9 mouse cellular contexts compared by ENCODE assay signal in the genomic region with DNA sequence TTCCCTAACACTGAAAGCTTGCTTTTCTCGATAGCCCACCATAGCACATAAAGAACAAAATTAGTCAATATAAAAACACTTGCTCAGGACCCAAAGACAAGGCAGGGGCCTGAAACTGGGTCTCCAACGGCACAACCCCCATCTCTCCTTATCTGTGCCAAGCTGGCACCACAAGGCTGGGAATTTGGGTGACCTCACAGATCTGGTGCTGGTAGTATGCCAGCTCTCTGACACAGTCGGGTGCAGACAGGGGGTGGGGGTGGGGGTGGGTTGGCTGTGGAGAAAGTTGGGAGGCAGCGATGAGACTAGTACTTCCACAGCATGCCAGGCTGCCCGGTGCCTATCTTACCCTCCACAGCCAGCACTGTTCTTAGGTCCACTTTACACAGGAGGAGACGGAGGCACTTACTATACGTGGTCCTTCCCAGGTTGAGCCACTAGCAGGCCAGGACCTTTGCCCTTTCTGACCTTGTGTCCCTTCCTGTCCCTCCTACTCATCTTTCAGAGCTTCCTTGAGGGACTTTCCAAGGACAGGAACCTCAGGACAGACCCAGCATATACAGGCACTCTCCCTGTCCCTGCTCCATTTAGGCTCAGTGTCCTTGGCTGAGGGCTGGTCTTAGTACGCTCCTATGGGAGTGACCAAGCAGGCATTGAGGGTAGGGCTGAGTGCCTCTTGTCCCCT. TPM values are rescaled to one million over a fixed set of nuclear protein-coding genes. Genes with fewer than 3 reads are reported as not detected.
A peak's percentile ranks its signal among the peaks of the same experiment; 100 is the strongest.
DNase-seq lines count a peak whose midpoint lies in the region; ATAC-seq and TF ChIP-seq lines count a peak whose summit lies in the region.
"Had no signal": no experiment of that assay in that cellular context is flagged by ENCODE, and none has a peak within 500 bp of the region (broad histone marks: within the 10 kb centered on the region; RNA-seq: fewer than 3 reads in every experiment).

No protein-coding gene starts in this region.

- TF ChIP-seq CTCF in gastrocnemius, adult 2 months (IDR thresholded peaks at IDR 0.05), result no peak

- 82% methylated on average over 8 of the region's 8 CpGs for WGBS in liver, embryonic 11.5 days

- peak overlapping the region; percentile 43; the same call in 1 of the 2 replicates for H3K27ac ChIP-seq in gastrocnemius, adult 2 months
- peak overlapping the region; percentile 89; the same call in 1 of the 2 replicates for H3K27ac ChIP-seq in liver, embryonic 11.5 days (ENCODE audit: low read depth, low read length)

- DNase-seq in gastrocnemius, adult 2 months, result no peak
- DNase-seq in gastrocnemius, adult 8-10 months (ENCODE audit: low spot score in 2 of 2), result no peak
- peak; percentile 7 for DNase-seq in thymus, postnatal 4 days
- no peak for DNase-seq in thymus, postnatal 10 days (ENCODE audit: low spot score in 2 of 2)
- no peak for DNase-seq in liver, embryonic 11.5 days (ENCODE audit: low spot score)
- no peak for DNase-seq in embryo, embryonic 9.5 days (ENCODE audit: extremely low spot score)
- DNase-seq in embryo, embryonic 10 days (ENCODE audit: low spot score), result no peak

- H3K4me2 ChIP-seq in liver, embryonic 11.5 days, result peak overlapping the region; percentile 88

- peaks cover 7% of the 10 kb centered on the region; the same call in 1 of the 2 replicates for H3K36me3 ChIP-seq in liver, embryonic 11.5 days (ENCODE audit: control insufficient read depth, insufficient read depth, low read length)

- H3K4me3 ChIP-seq in gastrocnemius, adult 2 months, result no peak overlapping the region
- H3K4me3 ChIP-seq in liver, embryonic 11.5 days (ENCODE audit: low read depth, low read length), result peak overlapping the region; percentile 82

- H3K9me3 ChIP-seq in liver, embryonic 11.5 days (ENCODE audit: control insufficient read depth, low read length), result no peaks in the 10 kb centered on the region

- peak overlapping the region; percentile 31 for H3K9ac ChIP-seq in liver, embryonic 11.5 days (ENCODE audit: low read depth, low read length)

- ATAC-seq in liver, embryonic 11.5 days (replicated peaks; ENCODE audit: low FRiP score), result no peak
- ATAC-seq in megakaryocyte progenitor cell, adult 5-6 weeks (replicated peaks; ENCODE audit: poor library complexity), result no peak

- no peaks in the 10 kb centered on the region for H3K27me3 ChIP-seq in liver, embryonic 11.5 days (replicated peaks; ENCODE audit: control insufficient read depth, insufficient read depth, low read length)
- H3K27me3 ChIP-seq: CH12.LX had no signal

- H3K4me1 ChIP-seq in liver, embryonic 11.5 days (replicated peaks; ENCODE audit: control insufficient read depth, insufficient read depth, low read length), result peaks cover 58% of the 10 kb centered on the region

- intact Hi-C loops in gastrocnemius, adult 2 months (cut with DNase I), result loop anchor here (5.0 kb wide), 1 partner anchor 641 kb away; the partner anchor contains the start of gene Yif1b

RNA-seq across cellular contexts. Expression of gene Samd4b, which starts 2.1 kb away (rescaled TPM):
- total RNA-seq in gastrocnemius, adult 2 months (2021), result 10 to 100 TPM; 13.0 to 13.1 TPM
- 10 to 100 TPM in 2 of 4 experiments, 1 to 10 TPM in 2; 8.9 to 11.9 (median 10.1) TPM for total RNA-seq in gastrocnemius, adult 8-10 months (2022)
- polyA plus RNA-seq in liver, embryonic 11.5 days (2014; fragmentation: Nextera tagmentation; extraction: Ambion mirVana), result 17.4 and 18.6 TPM in 2 replicates
- 20.7 TPM in 2 replicates for total RNA-seq in megakaryocyte progenitor cell, adult 5-6 weeks (2015)
- total RNA-seq in megakaryocyte progenitor cell, adult 5-6 weeks (2017), result 2.7 and 4.3 TPM in 2 replicates

RNA-seq across cellular contexts. Expression of gene Pak4, which starts 2.1 kb away (rescaled TPM):
- 1 to 10 TPM; 2.4 to 3.2 TPM for total RNA-seq in gastrocnemius, adult 2 months (2021)
- 1 to 10 TPM; 1.8 to 3.7 (median 2.9) TPM for total RNA-seq in gastrocnemius, adult 8-10 months (2022)
- 34.0 and 35.3 TPM in 2 replicates for polyA plus RNA-seq in liver, embryonic 11.5 days (2014; fragmentation: Nextera tagmentation; extraction: Ambion mirVana)
- total RNA-seq in megakaryocyte progenitor cell, adult 5-6 weeks (2015), result 5.6 and 6.4 TPM in 2 replicates
- total RNA-seq in megakaryocyte progenitor cell, adult 5-6 weeks (2017), result 3.3 and 3.9 TPM in 2 replicates

RNA-seq across cellular contexts. Expression of gene Acp7, which starts 35.2 kb away (rescaled TPM):
- not detected for total RNA-seq in gastrocnemius, adult 2 months (2021)
- not detected for total RNA-seq in gastrocnemius, adult 8-10 months (2022)
- not detected in 2 replicates for polyA plus RNA-seq in liver, embryonic 11.5 days (2014; fragmentation: Nextera tagmentation; extraction: Ambion mirVana)
- not detected in 2 replicates for total RNA-seq in megakaryocyte progenitor cell, adult 5-6 weeks (2015)
- not detected in 2 replicates for total RNA-seq in megakaryocyte progenitor cell, adult 5-6 weeks (2017)
- total RNA-seq: CH12.LX had no signal

RNA-seq across cellular contexts. Expression of gene Nccrp1, which starts 48.8 kb away (rescaled TPM):
- total RNA-seq in gastrocnemius, adult 2 months (2021), result not detected
- total RNA-seq in gastrocnemius, adult 8-10 months (2022), result not detected
- not detected in 2 replicates for polyA plus RNA-seq in liver, embryonic 11.5 days (2014; fragmentation: Nextera tagmentation; extraction: Ambion mirVana)
- not detected in 2 replicates for total RNA-seq in megakaryocyte progenitor cell, adult 5-6 weeks (2015)
- not detected in 2 replicates for total RNA-seq in megakaryocyte progenitor cell, adult 5-6 weeks (2017)
- total RNA-seq: CH12.LX had no signal

RNA-seq across cellular contexts. Expression of gene Sycn, which starts 55.2 kb away (rescaled TPM):
- total RNA-seq in gastrocnemius, adult 2 months (2021), result not detected
- total RNA-seq in gastrocnemius, adult 8-10 months (2022), result not detected
- not detected in 2 replicates for polyA plus RNA-seq in liver, embryonic 11.5 days (2014; fragmentation: Nextera tagmentation; extraction: Ambion mirVana)
- total RNA-seq in megakaryocyte progenitor cell, adult 5-6 weeks (2015), result not detected in 2 replicates
- total RNA-seq in megakaryocyte progenitor cell, adult 5-6 weeks (2017), result not detected in 2 replicates
- total RNA-seq: CH12.LX had no signal
